Mouse (Mus musculus) embryonic fibroblast, embryonic 13.5 days (primary cell): ENCODE results near the gene Sh3bgrl2.

ENCODE experiments used
- CTCF ChIP-seq: IDR thresholded peaks from 2 replicates; pipeline ENCODE4 v1.5.1; 2011; ENCODE audit warnings: mild to moderate bottlenecking, control low read depth, low read length, moderate library complexity, borderline replicate concordance; ENCODE audit not compliant: insufficient read depth
- POLR2A ChIP-seq: IDR thresholded peaks from 2 replicates; pipeline ENCODE4 v1.6.1; 2011; ENCODE audit warnings: low read depth, mild to moderate bottlenecking, control low read depth, low read length, moderate library complexity

DNA sequence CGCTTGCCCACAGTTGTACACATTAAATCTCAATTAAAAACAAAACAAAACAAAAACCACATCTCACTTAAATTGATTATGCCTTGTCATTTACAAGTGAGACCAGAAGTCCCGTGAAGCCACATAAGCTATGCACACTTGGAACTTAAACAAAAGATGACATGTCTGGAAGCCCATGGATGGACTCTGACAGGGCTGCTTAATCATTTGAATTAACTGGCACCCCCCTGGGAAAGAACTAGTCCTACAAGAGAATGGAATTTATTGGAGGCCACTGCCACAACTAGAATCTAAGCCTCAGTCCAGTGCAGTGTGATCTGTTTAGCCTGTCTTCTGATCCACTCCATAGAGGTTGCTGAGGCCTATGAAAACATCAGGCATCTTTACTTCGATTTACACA, 23.2 kb downstream of the Sh3bgrl2 start:
- no peak for TF ChIP-seq CTCF
- TF ChIP-seq POLR2A, result no peak
